Mouse (Mus musculus) hindbrain, embryonic 12.5 days (tissue): ENCODE data around the gene Map3k5. TPM values are rescaled to one million over a fixed set of nuclear protein-coding genes. Genes with fewer than 3 reads are reported as not detected.

ENCODE experiments used
- ATAC-seq: fragments of 200-750 bp; cut with Nextera tagmentation; 2 replicates; pipeline ENCODE4 v1.8.0; 2017; ENCODE audit warnings: moderate TSS enrichment; ENCODE audit not compliant: low FRiP score
- H3K27ac ChIP-seq: fragments of 300-500 bp; sonication (generic); 2 replicates; pipeline ENCODE4 v1.5.1; 2016; ENCODE audit warnings: mild to moderate bottlenecking
- H3K27me3 ChIP-seq: fragments of 300-500 bp; sonication (generic); 2 replicates; pipeline ENCODE4 v1.6.1; 2016; ENCODE audit warnings: mild to moderate bottlenecking
- H3K36me3 ChIP-seq: fragments of 300-500 bp; sonication (generic); 2 replicates; pipeline ENCODE4 v1.6.1; 2016; ENCODE audit warnings: mild to moderate bottlenecking
- H3K4me1 ChIP-seq: fragments of 300-500 bp; sonication (generic); 2 replicates; pipeline ENCODE4 v1.6.1; 2016
- H3K4me2 ChIP-seq: fragments of 300-500 bp; sonication (generic); replicated peaks from 2 replicates; pipeline ENCODE4 v1.6.1; 2016; ENCODE audit warnings: mild to moderate bottlenecking
- H3K4me3 ChIP-seq: fragments of 300-500 bp; sonication (generic); 2 replicates; pipeline ENCODE4 v1.5.1; 2016; ENCODE audit warnings: mild to moderate bottlenecking
- H3K9ac ChIP-seq: fragments of 300-500 bp; sonication (generic); 2 replicates; pipeline ENCODE4 v1.6.1; 2016; ENCODE audit warnings: mild to moderate bottlenecking, moderate library complexity
- H3K9me3 ChIP-seq: fragments of 300-500 bp; sonication (generic); replicated peaks from 2 replicates; pipeline ENCODE4 v1.6.1; 2016; ENCODE audit warnings: mild to moderate bottlenecking
- WGBS: fragments of 180-500 bp; shearing (Covaris S2); methylation state at CpG from one replicate; pipeline ENCODE4 v1.1.7; 2016; 5-methylcytosine and 5-hydroxymethylcytosine counted together
- polyA plus RNA-seq: library from polyadenylated mRNA; unstranded; fragments of >200 nt; fragmentation: Nextera tagmentation; extraction: Ambion mirVana; gene quantifications from 2 replicates; pipeline ENCODE4 v1.2.1, GENCODE M21; 2016

Gene Map3k5
- 1.3 TPM in 2 replicates for polyA plus RNA-seq

DNA sequence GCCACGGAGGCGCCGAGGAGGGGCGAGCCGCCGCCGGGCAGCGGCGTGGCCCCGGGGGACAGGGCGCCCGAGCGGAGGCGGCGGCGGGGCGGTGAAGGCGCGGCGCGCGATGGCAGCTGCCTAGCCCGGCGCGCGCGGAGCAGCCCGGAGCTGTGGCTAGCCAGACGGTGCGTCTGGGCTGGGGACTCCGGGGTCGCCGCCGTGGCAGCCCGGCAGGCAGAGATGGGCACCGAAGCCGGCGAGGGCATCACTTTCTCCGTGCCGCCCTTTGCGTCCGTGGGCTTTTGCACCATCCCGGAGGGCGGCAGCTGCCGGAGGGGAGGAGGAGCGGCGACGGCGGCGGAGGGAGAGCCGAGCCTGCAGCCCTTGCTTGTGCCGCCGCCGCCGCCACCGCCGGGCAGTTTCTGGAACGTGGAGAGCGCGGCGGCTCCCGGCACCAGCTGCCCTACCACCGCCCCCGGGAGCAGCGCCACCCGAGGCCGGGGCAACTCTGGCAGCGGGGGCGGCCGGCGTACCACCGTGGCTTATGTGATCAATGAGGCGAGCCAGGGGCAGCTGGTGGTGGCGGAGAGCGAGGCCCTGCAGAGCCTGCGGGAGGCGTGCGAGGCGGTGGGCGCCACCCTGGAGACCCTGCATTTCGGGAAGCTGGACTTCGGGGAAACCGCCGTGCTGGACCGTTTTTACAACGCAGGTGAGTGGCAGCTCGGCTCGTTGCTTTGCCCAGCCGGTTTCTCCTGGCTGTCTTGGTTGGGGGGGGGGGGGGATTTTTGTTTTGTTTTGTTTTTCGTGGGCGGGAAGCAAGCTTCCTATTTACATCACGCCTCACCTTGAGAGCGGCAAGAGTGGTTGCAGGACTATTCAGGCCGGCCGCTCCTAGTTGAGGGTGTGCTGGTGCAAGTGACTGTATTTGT lies at the start of gene Map3k5:
TSS of gene Map3k5 (plus strand) at position 89 of the 911 bp plus-strand sequence.
- Histone ChIP-seq H3K36me3 (no peaks in the 10 kb centered on the region), H3K4me1 (peaks cover 12% of the 10 kb centered on the region), H3K27ac (peak within 1 kb of the TSS; percentile 67), H3K9me3 (no peaks in the 10 kb centered on the region), H3K4me2 (peak within 1 kb of the TSS; percentile 87), H3K27me3 (peaks cover 50% of the 10 kb centered on the region), H3K9ac (peak within 1 kb of the TSS; percentile 70), H3K4me3 (peak within 1 kb of the TSS; percentile 83)
- under 1% methylated on average over 82 of the region's 95 CpGs for WGBS
- peak; percentile 79 for ATAC-seq

DNA sequence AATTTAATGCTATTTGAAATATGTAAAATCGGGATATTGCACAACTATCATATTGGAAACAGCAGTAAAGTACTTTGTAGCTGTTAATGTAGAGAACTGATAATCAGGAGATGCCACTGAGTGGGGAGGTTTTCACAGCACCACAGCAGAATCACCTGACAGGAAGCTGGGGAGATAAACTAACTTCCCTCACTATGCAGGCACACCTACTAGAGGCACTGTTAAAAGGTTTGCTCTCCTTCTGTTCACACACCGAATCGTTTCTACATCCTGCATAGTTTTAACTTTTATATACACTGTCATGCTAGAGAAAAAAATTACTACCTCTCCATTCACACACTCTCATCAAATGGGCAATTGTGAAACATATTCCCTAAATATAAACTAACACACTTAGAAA lies 48.0 kb upstream of the Map3k5 start:
- H3K36me3 ChIP-seq: no peaks in the 10 kb centered on the region
- H3K27me3 ChIP-seq: no peaks in the 10 kb centered on the region
- 90% methylated on average over 3 of the region's 3 CpGs for WGBS
- no peaks in the 10 kb centered on the region for H3K9me3 ChIP-seq
- no peak for ATAC-seq
- no peak overlapping the region for H3K9ac ChIP-seq
- H3K27ac ChIP-seq: no peak overlapping the region
- H3K4me2 ChIP-seq: no peak overlapping the region
- no peak overlapping the region for H3K4me3 ChIP-seq
- H3K4me1 ChIP-seq: no peaks in the 10 kb centered on the region

DNA sequence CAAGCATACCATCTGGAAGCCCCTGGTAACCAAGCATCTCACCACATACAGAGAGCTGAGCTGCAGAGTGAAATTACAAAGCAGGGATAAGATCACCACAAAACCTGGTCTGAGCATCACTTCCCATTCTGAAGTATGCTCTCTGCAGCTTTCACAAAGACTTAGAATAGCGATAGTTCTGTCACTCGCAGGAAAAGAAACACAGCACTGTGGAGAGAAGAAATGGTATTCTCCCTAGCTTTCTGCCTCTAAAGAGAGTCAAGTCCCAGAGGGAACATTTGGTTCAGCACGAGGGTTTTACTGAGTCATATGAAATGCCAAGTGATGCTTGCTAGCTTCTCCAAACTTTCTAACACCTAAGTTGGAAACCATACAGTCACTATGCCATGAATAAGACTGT lies 44.4 kb upstream of the Map3k5 start:
- no peak overlapping the region for H3K4me2 ChIP-seq
- H3K27ac ChIP-seq: no peak overlapping the region
- WGBS: 89% methylated on average over 3 of the region's 3 CpGs
- H3K36me3 ChIP-seq: no peaks in the 10 kb centered on the region
- no peaks in the 10 kb centered on the region for H3K4me1 ChIP-seq
- no peak overlapping the region for H3K4me3 ChIP-seq
- H3K9ac ChIP-seq: no peak overlapping the region
- ATAC-seq: no peak
- no peaks in the 10 kb centered on the region for H3K27me3 ChIP-seq
- H3K9me3 ChIP-seq: no peaks in the 10 kb centered on the region

DNA sequence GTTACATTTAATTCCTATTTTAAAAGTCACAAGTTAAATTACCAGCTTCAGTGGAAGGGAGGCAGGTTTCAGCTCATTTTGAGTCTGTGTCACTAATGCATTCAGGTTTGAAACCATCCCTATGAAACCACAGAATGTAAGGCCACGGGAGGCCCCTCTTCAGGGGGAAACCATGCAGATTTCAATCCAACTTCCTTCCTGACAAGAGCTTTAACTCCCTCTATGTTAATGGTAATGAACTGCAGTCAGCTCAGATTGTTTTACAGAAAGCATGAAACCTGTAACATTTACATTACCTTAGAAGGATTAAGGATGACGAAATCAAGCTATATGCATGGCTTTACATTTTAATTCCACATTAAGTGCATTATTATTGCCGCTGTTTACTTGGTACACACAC lies 42.6 kb upstream of the Map3k5 start:
- H3K4me3 ChIP-seq: no peak overlapping the region
- H3K36me3 ChIP-seq: no peaks in the 10 kb centered on the region
- no peak for ATAC-seq
- H3K27me3 ChIP-seq: no peaks in the 10 kb centered on the region
- H3K4me2 ChIP-seq: no peak overlapping the region
- 51% methylated on average over 3 of the region's 3 CpGs for WGBS
- no peak overlapping the region for H3K27ac ChIP-seq
- no peaks in the 10 kb centered on the region for H3K4me1 ChIP-seq
- H3K9me3 ChIP-seq: no peaks in the 10 kb centered on the region
- H3K9ac ChIP-seq: no peak overlapping the region

DNA sequence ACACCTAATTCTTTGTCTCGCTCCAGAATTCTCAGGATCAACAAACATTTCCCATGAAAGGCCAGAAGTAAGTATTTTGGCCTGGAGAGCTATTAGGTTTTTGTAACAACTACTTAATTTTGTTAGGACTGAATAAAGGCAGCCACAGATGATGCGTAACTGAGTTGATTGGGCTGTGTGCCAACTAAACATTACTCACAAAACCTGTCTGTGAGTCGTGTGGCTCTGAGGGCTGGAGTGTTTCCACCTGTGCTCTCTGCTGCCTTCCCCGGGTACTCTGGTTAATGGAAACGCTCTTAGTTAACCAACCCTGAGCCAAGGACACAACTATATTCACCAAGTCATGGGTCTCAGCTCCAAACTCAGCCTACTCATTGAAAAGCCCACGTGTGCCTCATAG lies 41.1 kb upstream of the Map3k5 start:
- Histone ChIP-seq H3K4me2 (no peak overlapping the region), H3K4me1 (no peaks in the 10 kb centered on the region), H3K9me3 (no peaks in the 10 kb centered on the region), H3K27ac (no peak overlapping the region), H3K36me3 (peaks cover under 1% of the 10 kb centered on the region; the same call in 1 of the 2 replicates), H3K27me3 (no peaks in the 10 kb centered on the region), H3K4me3 (no peak overlapping the region), H3K9ac (no peak overlapping the region)
- 79% methylated on average over 6 of the region's 6 CpGs for WGBS
- ATAC-seq: no peak

DNA sequence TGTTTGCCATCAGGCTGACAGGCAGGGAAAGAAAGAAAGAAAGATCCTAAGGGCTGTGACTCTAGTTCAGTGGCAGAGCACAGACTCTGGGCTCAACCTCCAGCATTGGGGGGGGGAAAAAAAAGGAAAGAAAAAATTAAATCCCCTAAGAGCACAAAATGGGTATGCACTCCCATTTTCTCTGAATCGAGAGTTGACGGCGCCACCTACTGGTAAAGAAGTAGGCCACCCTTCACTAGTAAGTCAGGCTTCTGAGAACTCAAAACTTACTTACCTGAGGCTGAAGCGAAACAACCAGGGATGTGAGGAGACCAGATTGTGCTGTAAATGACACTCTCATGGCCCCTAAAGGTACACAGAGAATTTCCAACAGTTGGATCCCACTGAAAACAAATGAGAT lies 40.3 kb upstream of the Map3k5 start:
- Histone ChIP-seq H3K4me2 (no peak overlapping the region), H3K27ac (no peak overlapping the region), H3K4me1 (no peaks in the 10 kb centered on the region), H3K4me3 (no peak overlapping the region), H3K9ac (no peak overlapping the region), H3K36me3 (peaks cover 4% of the 10 kb centered on the region; the same call in 1 of the 2 replicates), H3K27me3 (no peaks in the 10 kb centered on the region), H3K9me3 (no peaks in the 10 kb centered on the region)
- ATAC-seq: no peak
- 20% methylated on average over 4 of the region's 4 CpGs for WGBS

DNA sequence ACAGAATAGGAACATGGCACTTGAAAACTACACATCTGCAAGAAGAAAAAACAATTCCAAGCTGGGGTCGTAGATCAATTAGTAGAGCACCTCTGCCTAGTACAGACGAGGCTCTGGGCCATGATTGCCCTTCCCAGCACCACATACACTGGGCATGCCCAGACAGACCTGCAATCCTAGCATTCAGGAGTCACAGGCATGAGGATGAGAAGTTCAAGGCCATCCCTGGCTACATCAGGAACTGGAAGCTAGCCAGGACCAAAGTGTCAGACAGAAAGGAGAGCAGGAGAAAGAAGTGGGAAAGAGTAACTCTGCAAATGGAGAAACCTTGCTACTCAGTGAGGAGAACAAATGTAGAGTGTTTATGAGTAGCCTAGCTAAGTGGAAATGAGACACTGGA lies 34.1 kb upstream of the Map3k5 start:
- no peak overlapping the region for H3K4me3 ChIP-seq
- no peaks in the 10 kb centered on the region for H3K27me3 ChIP-seq
- H3K4me1 ChIP-seq: no peaks in the 10 kb centered on the region
- H3K9me3 ChIP-seq: no peaks in the 10 kb centered on the region
- no peak overlapping the region for H3K4me2 ChIP-seq
- no peak overlapping the region for H3K9ac ChIP-seq
- H3K36me3 ChIP-seq: peaks cover 7% of the 10 kb centered on the region; the same call in 1 of the 2 replicates
- 83% methylated on average over 2 of the region's 2 CpGs for WGBS
- H3K27ac ChIP-seq: no peak overlapping the region
- no peak for ATAC-seq

DNA sequence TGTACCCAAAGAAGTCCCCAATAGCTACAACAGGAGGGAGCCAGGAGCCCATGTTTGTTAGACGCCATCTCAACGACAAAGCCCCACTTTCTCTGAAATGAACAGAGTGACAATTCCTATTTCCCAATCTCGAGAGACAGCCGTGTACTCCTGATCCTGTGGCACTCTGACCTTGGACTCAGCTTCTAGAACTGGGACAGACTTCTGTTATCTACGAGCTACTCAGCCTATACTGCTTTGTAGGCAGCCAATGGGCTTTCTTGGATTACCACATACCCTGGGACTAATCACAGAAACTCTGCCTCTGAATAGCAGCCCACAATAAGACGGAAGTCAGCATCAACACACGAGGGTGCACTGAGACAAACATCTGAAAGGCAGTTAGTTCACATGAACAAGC lies 32.3 kb upstream of the Map3k5 start:
- ATAC-seq: no peak
- WGBS: 79% methylated on average over 7 of the region's 7 CpGs

DNA sequence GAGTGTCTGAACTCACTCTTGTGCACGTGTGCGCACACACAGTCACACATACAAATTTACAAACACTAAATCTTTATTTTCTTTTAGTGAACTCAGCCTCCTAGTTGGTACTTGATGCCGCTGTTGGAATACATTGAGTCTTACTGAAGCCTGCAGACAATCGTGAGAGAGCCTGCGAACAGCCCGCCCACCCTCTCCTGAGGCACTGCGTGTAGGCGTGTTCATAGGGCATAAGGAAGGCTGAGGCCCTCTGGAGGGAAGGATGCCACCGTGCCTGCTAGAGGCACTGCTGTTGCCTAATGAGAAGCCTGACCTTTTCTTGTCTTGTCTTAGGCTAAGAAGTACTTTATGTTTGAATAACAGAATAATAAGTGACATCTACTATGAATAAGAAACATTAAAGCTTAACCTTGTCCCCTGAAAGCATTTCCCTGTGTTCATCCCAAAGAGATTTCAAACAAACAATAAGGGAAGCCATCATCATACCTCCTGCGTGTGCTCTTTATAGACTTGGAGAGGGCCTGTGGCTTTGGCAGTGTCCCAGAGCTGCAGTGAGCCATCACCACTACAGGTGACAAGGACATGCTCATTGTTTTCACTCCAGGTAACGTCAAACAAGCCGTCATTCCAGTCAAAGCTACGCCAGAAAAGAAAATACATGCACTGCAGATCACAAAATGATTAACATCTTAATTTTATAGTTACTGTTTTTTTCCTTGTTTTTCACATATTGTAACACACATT lies 30.0 kb upstream of the Map3k5 start:
- 84% methylated on average over 13 of the region's 13 CpGs for WGBS
- Histone ChIP-seq H3K27ac (no peak overlapping the region), H3K4me3 (no peak overlapping the region), H3K4me2 (no peak overlapping the region), H3K9ac (no peak overlapping the region), H3K36me3 (0 out of 2 replicates have a peak, but pooled peaks cover 3% of the 10 kb centered on the region), H3K9me3 (no peaks in the 10 kb centered on the region), H3K4me1 (no peaks in the 10 kb centered on the region), H3K27me3 (no peaks in the 10 kb centered on the region)
- no peak for ATAC-seq

More for the DNA sequence above, 32.3 kb upstream of the Map3k5 start:
- H3K9me3 ChIP-seq: no peaks in the 10 kb centered on the region
- no peaks in the 10 kb centered on the region for H3K27me3 ChIP-seq
- no peak overlapping the region for H3K4me3 ChIP-seq
- H3K9ac ChIP-seq: no peak overlapping the region
- H3K4me1 ChIP-seq: no peaks in the 10 kb centered on the region
- no peak overlapping the region for H3K4me2 ChIP-seq
- no peak overlapping the region for H3K27ac ChIP-seq
- H3K36me3 ChIP-seq: peaks cover 7% of the 10 kb centered on the region; the same call in 1 of the 2 replicates

DNA sequence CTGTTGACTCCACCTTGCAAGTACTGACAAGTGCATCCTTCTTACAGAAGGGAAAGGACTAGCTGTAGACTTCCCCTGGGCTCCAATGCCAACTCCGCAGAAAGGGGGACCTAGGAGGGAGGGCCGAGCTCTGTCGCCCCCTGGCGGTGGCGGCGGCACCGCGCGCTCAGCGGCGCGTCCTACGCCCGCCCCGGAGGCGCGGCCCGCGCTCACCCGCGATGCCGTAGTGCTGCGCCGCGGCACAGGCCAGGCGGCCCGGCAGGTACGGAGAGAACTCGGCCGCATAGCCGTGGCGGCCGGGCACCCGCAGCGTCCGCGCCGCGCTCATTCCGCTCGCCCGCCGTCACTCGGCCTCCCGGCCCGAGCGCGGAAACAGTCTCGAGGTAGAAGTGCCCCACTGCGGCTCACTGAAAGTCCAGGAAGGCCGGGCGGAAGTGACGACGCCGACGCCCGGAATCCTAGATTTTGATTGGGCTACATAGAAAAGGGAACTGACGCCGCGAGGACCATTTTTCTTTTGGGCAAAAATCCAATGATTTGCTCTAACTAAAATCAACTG lies 26.9 kb upstream of the Map3k5 start, which contains the start of gene Pex7:
TSS of gene Pex7 (minus strand) at position 444 of the 559 bp plus-strand sequence.
- H3K4me3 ChIP-seq: peak within 1 kb of the TSS; percentile 77
- peak within 1 kb of the TSS; percentile 25 for H3K4me2 ChIP-seq
- no peaks in the 10 kb centered on the region for H3K9me3 ChIP-seq
- no peaks in the 10 kb centered on the region for H3K27me3 ChIP-seq
- no peaks in the 10 kb centered on the region for H3K36me3 ChIP-seq
- H3K27ac ChIP-seq: peak within 1 kb of the TSS; percentile 95
- WGBS: 1% methylated on average over 60 of the region's 60 CpGs
- peak within 1 kb of the TSS; percentile 83 for H3K9ac ChIP-seq
- H3K4me1 ChIP-seq: no peaks in the 10 kb centered on the region
- ATAC-seq: peak; percentile 99

DNA sequence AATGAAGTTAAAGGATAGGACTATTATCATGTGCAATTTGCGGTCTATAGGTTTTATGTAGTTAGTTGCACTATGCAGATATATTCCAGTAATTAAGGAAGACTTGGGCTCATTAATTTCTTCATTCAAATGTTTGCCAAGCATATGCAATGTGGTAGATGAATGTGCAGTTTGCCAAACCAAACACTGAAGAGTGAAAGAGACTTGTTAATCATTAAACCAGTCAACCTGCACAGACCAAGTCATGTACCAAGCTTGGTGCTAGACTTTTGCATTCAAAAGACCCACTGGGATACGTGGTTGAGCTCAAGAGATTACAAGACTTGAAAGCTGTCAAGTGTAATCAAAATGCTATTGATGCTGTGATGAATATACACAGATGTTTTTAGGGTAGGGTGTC lies 26.2 kb upstream of the Map3k5 start:
- Histone ChIP-seq H3K4me1 (no peaks in the 10 kb centered on the region), H3K9ac (no peak overlapping the region), H3K36me3 (no peaks in the 10 kb centered on the region), H3K4me3 (no peak overlapping the region), H3K9me3 (no peaks in the 10 kb centered on the region), H3K27ac (no peak overlapping the region), H3K27me3 (no peaks in the 10 kb centered on the region), H3K4me2 (no peak overlapping the region)
- ATAC-seq: no peak
- 72% methylated on average over 2 of the region's 2 CpGs for WGBS

DNA sequence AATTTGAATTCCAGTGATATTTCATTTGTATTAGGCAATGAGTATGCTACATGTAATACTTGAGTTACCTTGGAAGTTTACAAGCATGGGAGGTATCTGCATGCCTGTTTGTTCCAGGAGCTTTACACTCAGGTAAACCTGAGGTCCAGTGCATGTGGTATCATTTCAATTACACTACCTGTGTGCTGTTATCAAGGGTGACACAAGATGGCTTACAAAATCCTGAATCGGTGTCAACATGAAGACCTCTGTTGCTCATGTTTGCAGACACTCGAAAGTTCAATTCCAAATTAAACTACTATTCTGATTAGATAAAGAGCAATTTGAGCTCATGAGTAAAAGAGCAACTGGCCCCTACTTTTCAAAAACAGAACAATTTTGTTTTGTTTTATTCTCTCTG lies 23.8 kb upstream of the Map3k5 start:
- Histone ChIP-seq H3K4me1 (no peaks in the 10 kb centered on the region), H3K36me3 (no peaks in the 10 kb centered on the region), H3K9ac (no peak overlapping the region), H3K4me3 (no peak overlapping the region), H3K9me3 (no peaks in the 10 kb centered on the region), H3K27ac (no peak overlapping the region), H3K27me3 (no peaks in the 10 kb centered on the region), H3K4me2 (no peak overlapping the region)
- no peak for ATAC-seq
- 90% methylated on average over 2 of the region's 2 CpGs for WGBS
